Mouse (Mus musculus) MEL (cell line): ENCODE measurements at regions not wholly inside any gene's neighbourhood (a gene's known extent, or its start where the extent isn't known, plus 50 kb on each side); places are given as distances from the start of the nearest gene placed in this dataset.

Experiments
- CTCF ChIP-seq, 3 experiments: IDR thresholded peaks in 2 of 3; conservative IDR thresholded peaks in 1 of 3; 2 replicates each; pipeline ENCODE4 v1.5.1; 2011 to 2012; ENCODE audit warnings: low read length in 3 of 3, low read depth in 2 of 3, mild to moderate bottlenecking in 2 of 3, improper control_type of control experiment in 1 of 3, inconsistent platforms in 1 of 3, mixed read lengths in 1 of 3, moderate library complexity in 1 of 3; ENCODE audit not compliant: control insufficient read depth in 1 of 3, insufficient read depth in 1 of 3, poor library complexity in 1 of 3, severe bottlenecking in 1 of 3
- E2F4 ChIP-seq: IDR thresholded peaks from 2 replicates; pipeline ENCODE4 v1.6.1; 2011; ENCODE audit warnings: low read depth, low read length, improper control_type of control experiment, borderline replicate concordance
- EP300 ChIP-seq, 2 experiments: IDR thresholded peaks; 2 replicates each; pipeline ENCODE4 v1.6.1; 2011; ENCODE audit warnings: improper control_type of control experiment in 2 of 2, low read length in 2 of 2, low read depth in 1 of 2, mild to moderate bottlenecking in 1 of 2
- GATA1 ChIP-seq: IDR thresholded peaks from 2 replicates; pipeline ENCODE4 v1.6.1; 2011; ENCODE audit warnings: low read depth, low read length, improper control_type of control experiment
- KAT2A ChIP-seq: conservative IDR thresholded peaks from 2 replicates; pipeline ENCODE4 v1.6.1; 2012; ENCODE audit warnings: low read depth, low read length, improper control_type of control experiment, inconsistent platforms
- MAX ChIP-seq: IDR thresholded peaks from 2 replicates; pipeline ENCODE4 v1.6.1; 2011; ENCODE audit warnings: low read length, improper control_type of control experiment
- MAZ ChIP-seq: IDR thresholded peaks from 2 replicates; pipeline ENCODE4 v1.6.1; 2012; ENCODE audit warnings: low read depth, mild to moderate bottlenecking, inconsistent platforms, low read length, improper control_type of control experiment
- POLR2A ChIP-seq, 2 experiments: IDR thresholded peaks; 2 replicates each; pipeline ENCODE4 v1.6.1; 2011 to 2012; ENCODE audit warnings: low read length in 2 of 2, mild to moderate bottlenecking in 2 of 2, control low read depth in 1 of 2, improper control_type of control experiment in 1 of 2, low read depth in 1 of 2, moderate library complexity in 1 of 2; ENCODE audit not compliant: control insufficient read depth in 1 of 2, insufficient read depth in 1 of 2, poor library complexity in 1 of 2
- POLR2AphosphoS2 ChIP-seq: IDR thresholded peaks from 2 replicates; pipeline ENCODE4 v1.6.1; 2011; ENCODE audit warnings: low read length, improper control_type of control experiment
- SIN3A ChIP-seq: IDR thresholded peaks from 2 replicates; pipeline ENCODE4 v1.6.1; 2012; ENCODE audit warnings: low read length, improper control_type of control experiment, inconsistent platforms

GRCm38 (mm10) chr1:33130351-33130750 is 539.2 kb downstream of the Prim2 start:
- TF ChIP-seq CTCF (IDR thresholded peaks at IDR 0.05 in 2 of 3, conservative IDR thresholded peaks at IDR 0.05 in 1 of 3; ENCODE audit: control insufficient read depth in 1 of 3, insufficient read depth in 1 of 3, low read depth in 2 of 3, low read length in 3 of 3, poor library complexity in 1 of 3, severe bottlenecking in 1 of 3) = no peak
- no peak for TF ChIP-seq E2F4
- no peak for TF ChIP-seq EP300 (IDR thresholded peaks at IDR 0.05; ENCODE audit: low read depth in 1 of 2, low read length in 2 of 2)
- no peak for TF ChIP-seq MAZ
- TF ChIP-seq MAX = no peak
- TF ChIP-seq SIN3A = no peak
- TF ChIP-seq GATA1 = no peak
- no peak for TF ChIP-seq POLR2A (IDR thresholded peaks at IDR 0.05; ENCODE audit: control insufficient read depth in 1 of 2, insufficient read depth in 1 of 2, low read depth in 1 of 2, low read length in 2 of 2, poor library complexity in 1 of 2)
- no peak for TF ChIP-seq POLR2AphosphoS2
- TF ChIP-seq KAT2A = no peak
